Mouse (Mus musculus) frontal cortex, postnatal 14 days (tissue): Measurements from ENCODE around the gene Fbxo44.
"Not testable (repeated sequence)": the region's sequence is repeated elsewhere in the genome, so short reads cannot be mapped to it uniquely, and the experiment has no call there.

Experiments
- DNase-seq, 2 experiments: peaks; one replicate each; pipeline ENCODE4 v3.0.0; 2022; ENCODE audit warnings: low spot score in 2 of 2

Gene Fbxo44

GRCm38 (mm10) chr4:148130561-148131413 lies 29.5 kb downstream of the Fbxo44 start, which contains the start of gene Draxin:
Gene Draxin, minus strand, starts transcription at chr4:148130698.
- DNase-seq: peak in 1 of 2 experiments; percentile 4

GRCm38 (mm10) chr4:148130133-148130532 lies 30.1 kb downstream of the Fbxo44 start, which contains the start of gene Mad2l2:
Gene Mad2l2, plus strand, starts transcription at chr4:148130384.
- no peak for DNase-seq

GRCm38 (mm10) chr4:148128672-148129071 lies 31.6 kb downstream of the Fbxo44 start:
- DNase-seq: no peak

GRCm38 (mm10) chr4:148128241-148128640 lies 32.0 kb downstream of the Fbxo44 start:
- DNase-seq: no peak

GRCm38 (mm10) chr4:148122694-148123066 lies 37.6 kb downstream of the Fbxo44 start:
- DNase-seq: no peak

- no peak for DNase-seq
These were observed 38.1 kb downstream of the Fbxo44 start for GRCm38 (mm10) chr4:148121982-148122693.

- DNase-seq: peak; percentile 46 to 59
These were observed 38.9 kb downstream of the Fbxo44 start for GRCm38 (mm10) chr4:148121362-148121761.

- no peak for DNase-seq
These were observed 39.7 kb downstream of the Fbxo44 start for GRCm38 (mm10) chr4:148120555-148120954.

- not testable (repeated sequence) for DNase-seq
These were observed 40.7 kb downstream of the Fbxo44 start for GRCm38 (mm10) chr4:148119578-148119977.

- no peak for DNase-seq
These were observed 42.9 kb downstream of the Fbxo44 start for GRCm38 (mm10) chr4:148117392-148117791.

- no peak for DNase-seq
These were observed 43.6 kb downstream of the Fbxo44 start for GRCm38 (mm10) chr4:148116657-148117056.

GRCm38 (mm10) chr4:148115467-148115866 lies 44.8 kb downstream of the Fbxo44 start:
- no peak for DNase-seq

- peak; percentile 61 to 81 for DNase-seq
These were observed 45.4 kb downstream of the Fbxo44 start for GRCm38 (mm10) chr4:148114758-148115391.

- no peak for DNase-seq
These were observed 47.8 kb downstream of the Fbxo44 start for GRCm38 (mm10) chr4:148112519-148112918.

GRCm38 (mm10) chr4:148109215-148109614 lies 51.1 kb downstream of the Fbxo44 start:
- no peak for DNase-seq

- no peak for DNase-seq
These were observed 51.6 kb downstream of the Fbxo44 start for GRCm38 (mm10) chr4:148108565-148109100.

GRCm38 (mm10) chr4:148107621-148108291 lies 52.5 kb downstream of the Fbxo44 start:
- no peak for DNase-seq

GRCm38 (mm10) chr4:148104146-148104545 lies 56.1 kb downstream of the Fbxo44 start:
- no peak for DNase-seq
